Mouse (Mus musculus): ENCODE results near the gene Calhm5.

DNA sequence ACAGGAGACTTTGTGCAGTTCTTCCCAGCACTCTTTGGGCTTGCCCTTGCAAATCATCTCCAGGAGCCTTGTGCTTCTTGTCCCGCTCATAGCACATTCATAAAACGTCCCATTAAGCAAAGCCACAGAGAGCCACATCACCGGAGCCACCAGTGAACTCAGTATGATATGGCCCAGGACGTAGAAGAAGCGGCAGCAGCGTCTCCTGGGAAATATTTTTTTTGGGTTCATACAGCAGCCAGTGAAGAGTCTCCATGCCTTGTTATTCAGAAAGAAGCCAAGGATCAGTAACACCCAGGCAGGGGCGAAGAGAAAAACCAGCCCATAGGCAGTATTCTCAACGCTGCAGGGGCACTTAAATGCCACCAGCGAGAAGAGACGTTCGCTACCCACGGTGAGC, 355 bp downstream of the Calhm5 start:
- TF ChIP-seq GATA1 (IDR thresholded peaks at IDR 0.05; ENCODE audit: low read length) (no peak), TAL1 (IDR thresholded peaks at IDR 0.05; ENCODE audit: low read length) (no peak)

Measured in erythroblast, embryonic 14.5 days (primary cell).